Mouse (Mus musculus) midbrain, embryonic 16.5 days (tissue): ENCODE data around the gene Snx33. TPM values are rescaled to one million over a fixed set of nuclear protein-coding genes. Genes with fewer than 3 reads are reported as not detected.

Source experiments
- ATAC-seq: fragments of 200-750 bp; cut with Nextera tagmentation; 2 replicates; pipeline ENCODE4 v1.8.0; 2017; ENCODE audit warnings: moderate TSS enrichment
- H3K27ac ChIP-seq: fragments of 300-500 bp; sonication (generic); 2 replicates; pipeline ENCODE4 v1.5.1; 2014; ENCODE audit warnings: mild to moderate bottlenecking, low read length, mixed read lengths
- H3K27me3 ChIP-seq: fragments of 300-500 bp; sonication (generic); 2 replicates; pipeline ENCODE4 v1.6.1; 2014; ENCODE audit warnings: low read depth, low read length, mixed read lengths; ENCODE audit not compliant: control insufficient read depth, insufficient read depth
- H3K36me3 ChIP-seq: fragments of 300-500 bp; sonication (generic); 2 replicates; pipeline ENCODE4 v1.6.1; 2014; ENCODE audit warnings: mild to moderate bottlenecking, low read length, moderate library complexity, mixed read lengths; ENCODE audit not compliant: control insufficient read depth, insufficient read depth
- H3K4me1 ChIP-seq: fragments of 300-500 bp; sonication (generic); 2 replicates; pipeline ENCODE4 v1.6.1; 2014; ENCODE audit warnings: mild to moderate bottlenecking, low read length, mixed read lengths; ENCODE audit not compliant: control insufficient read depth, insufficient read depth
- H3K4me2 ChIP-seq: fragments of 300-500 bp; sonication (generic); 2 replicates; pipeline ENCODE4 v1.6.1; 2014; ENCODE audit warnings: mild to moderate bottlenecking, low read length, mixed read lengths
- H3K4me3 ChIP-seq: fragments of 300-500 bp; sonication (generic); 2 replicates; pipeline ENCODE4 v1.5.1; 2014; ENCODE audit warnings: low read depth, mild to moderate bottlenecking, low read length, moderate library complexity, mixed read lengths
- H3K9ac ChIP-seq: fragments of 300-500 bp; sonication (generic); 2 replicates; pipeline ENCODE4 v1.6.1; 2014; ENCODE audit warnings: low read depth, low read length, mixed read lengths
- H3K9me3 ChIP-seq: fragments of 300-500 bp; sonication (generic); replicated peaks from 2 replicates; pipeline ENCODE4 v1.6.1; 2014; ENCODE audit warnings: mild to moderate bottlenecking, low read length, mixed read lengths; ENCODE audit not compliant: control insufficient read depth, poor library complexity, severe bottlenecking
- WGBS: fragments of 180-500 bp; shearing (Covaris S2); extraction: QIAGEN DNeasy Blood & Tissue Kit; methylation state at CpG from one replicate; pipeline ENCODE4 v1.1.7; 2014; 5-methylcytosine and 5-hydroxymethylcytosine counted together
- polyA plus RNA-seq: library from polyadenylated mRNA; unstranded; fragments of >200 nt; fragmentation: Nextera tagmentation; extraction: Ambion mirVana; gene quantifications from 2 replicates; pipeline ENCODE4 v1.2.1, GENCODE M21; 2015

The Snx33 gene
- polyA plus RNA-seq, 1 experiment from 2014 or later = 2.7 TPM

DNA sequence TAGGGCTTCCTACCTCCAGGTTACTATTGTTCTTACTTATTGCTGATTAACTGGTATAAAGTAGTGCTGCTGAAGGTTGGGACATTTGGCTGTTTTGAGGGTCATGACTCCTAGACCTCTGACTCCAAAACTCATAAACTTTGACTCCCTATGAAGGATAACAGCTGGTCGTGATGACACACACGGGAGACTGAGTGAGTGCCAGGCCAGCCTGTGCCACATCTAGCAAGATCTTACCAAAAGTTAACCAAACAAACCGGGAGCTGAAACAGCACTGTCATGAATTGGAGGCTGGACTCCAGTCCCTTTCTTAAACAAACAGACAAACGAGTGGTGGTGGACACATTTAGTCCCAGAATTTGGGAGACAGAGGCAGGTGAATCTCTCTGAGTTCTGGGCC, 1.3 kb upstream of the Snx33 start:
- peaks cover 12% of the 10 kb centered on the region for H3K4me1 ChIP-seq
- H3K27ac ChIP-seq = no peak overlapping the region
- H3K27me3 ChIP-seq = peaks cover 11% of the 10 kb centered on the region
- H3K4me3 ChIP-seq = no peak overlapping the region
- H3K9me3 ChIP-seq = no peaks in the 10 kb centered on the region
- no peaks in the 10 kb centered on the region for H3K36me3 ChIP-seq
- 73% methylated on average over 4 of the region's 4 CpGs for WGBS
- H3K9ac ChIP-seq = no peak overlapping the region
- no peak overlapping the region for H3K4me2 ChIP-seq
- ATAC-seq = no peak

DNA sequence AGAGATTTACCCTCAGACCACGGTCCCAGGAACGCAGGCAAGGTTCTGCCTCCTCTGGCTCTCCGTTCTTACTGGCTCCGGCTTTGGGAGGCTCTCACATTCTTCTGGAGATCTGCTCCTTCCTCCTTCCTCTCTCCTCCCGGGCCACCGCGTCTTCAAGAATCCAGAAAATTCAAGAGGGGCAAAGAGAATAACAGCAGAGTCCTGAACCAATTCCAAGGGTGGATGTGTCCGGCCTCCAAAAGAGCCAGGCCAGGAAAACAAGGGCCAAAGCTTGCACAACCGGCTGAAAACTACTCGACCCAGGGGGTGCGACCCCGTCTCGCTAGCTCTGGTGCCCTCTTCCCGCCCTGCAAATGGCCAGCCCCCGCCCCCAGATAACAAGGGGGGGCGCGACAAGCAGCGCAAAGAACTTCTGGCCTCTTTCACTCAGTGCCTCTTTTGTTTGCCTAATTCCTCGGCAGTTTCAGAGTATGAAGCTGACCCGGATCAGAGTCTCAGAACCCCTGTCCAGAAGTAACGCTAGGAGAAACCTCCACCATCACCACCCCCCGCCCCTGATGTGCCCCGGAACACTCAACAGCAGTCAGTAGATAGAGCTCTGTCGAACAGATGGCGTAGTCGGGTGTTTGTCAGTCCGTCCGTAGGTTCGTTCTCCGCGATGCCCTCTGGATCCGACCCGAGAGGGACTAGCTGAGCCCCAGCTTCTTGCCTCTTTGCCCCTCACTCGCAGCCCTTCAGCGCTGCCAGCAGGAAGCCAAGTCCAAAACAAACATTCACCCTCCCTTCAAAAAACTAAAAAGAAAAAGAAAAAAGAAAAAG, 769 bp downstream of the Snx33 start:
- H3K36me3 ChIP-seq = no peaks in the 10 kb centered on the region
- ATAC-seq = 0 out of 2 replicates have a peak, but pooled peaks have one; percentile 20
- no peaks in the 10 kb centered on the region for H3K9me3 ChIP-seq
- under 1% methylated on average over 35 of the region's 35 CpGs for WGBS
- peak overlapping the region; percentile 97 for H3K4me2 ChIP-seq
- peak overlapping the region; percentile 65 for H3K9ac ChIP-seq
- peak overlapping the region; percentile 63 for H3K27ac ChIP-seq
- H3K27me3 ChIP-seq = peaks cover 11% of the 10 kb centered on the region
- H3K4me3 ChIP-seq = peak overlapping the region; percentile 63
- H3K4me1 ChIP-seq = peaks cover 17% of the 10 kb centered on the region

DNA sequence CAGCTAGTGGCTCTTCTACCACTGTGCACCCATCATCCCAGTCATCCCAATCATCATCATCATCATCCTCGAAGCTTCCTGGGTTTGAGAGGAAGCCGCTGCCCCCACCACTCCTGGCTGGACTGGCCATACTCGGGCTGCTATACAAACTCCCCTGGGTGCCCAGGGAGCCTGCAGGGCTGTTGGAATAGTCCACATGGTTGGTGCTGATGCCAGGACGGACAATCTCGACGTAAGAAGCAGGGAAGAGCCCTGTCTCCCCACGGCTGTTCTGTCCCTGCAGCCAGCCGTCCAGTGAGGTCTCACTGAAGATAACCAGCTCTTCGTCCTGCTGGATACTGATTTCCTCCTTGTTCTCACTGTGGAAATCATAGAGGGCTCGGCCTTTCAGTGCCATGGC, 1.8 kb downstream of the Snx33 start:
- no peak overlapping the region for H3K9ac ChIP-seq
- H3K36me3 ChIP-seq = no peaks in the 10 kb centered on the region
- no peaks in the 10 kb centered on the region for H3K9me3 ChIP-seq
- peak overlapping the region; percentile 97 for H3K4me2 ChIP-seq
- peaks cover 17% of the 10 kb centered on the region for H3K4me1 ChIP-seq
- no peak overlapping the region for H3K4me3 ChIP-seq
- no peak for ATAC-seq
- no peak overlapping the region for H3K27ac ChIP-seq
- WGBS = 80% methylated on average over 10 of the region's 10 CpGs
- peaks cover 11% of the 10 kb centered on the region for H3K27me3 ChIP-seq

DNA sequence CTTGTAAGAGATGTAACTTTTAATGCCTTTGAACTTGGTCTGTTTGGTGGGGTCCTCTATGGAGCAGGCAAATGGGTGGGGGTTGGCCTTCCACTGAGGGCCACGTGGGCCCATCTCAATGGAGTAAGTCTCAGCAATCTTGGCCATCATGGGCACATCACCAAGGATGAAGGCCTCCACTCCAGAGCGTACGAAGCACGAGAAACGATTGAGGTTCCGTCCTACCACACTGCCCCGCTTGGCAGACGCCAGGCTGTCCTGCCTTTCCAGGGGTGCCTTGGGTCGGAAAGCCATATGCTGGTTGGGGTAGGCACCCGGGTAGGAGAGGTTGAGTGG, 2.2 kb downstream of the Snx33 start:
- no peaks in the 10 kb centered on the region for H3K36me3 ChIP-seq
- ATAC-seq = no peak
- H3K27ac ChIP-seq = no peak overlapping the region
- WGBS = 97% methylated on average over 10 of the region's 10 CpGs
- peaks cover 17% of the 10 kb centered on the region for H3K4me1 ChIP-seq
- no peak overlapping the region for H3K4me3 ChIP-seq
- peaks cover 11% of the 10 kb centered on the region for H3K27me3 ChIP-seq
- no peak overlapping the region for H3K9ac ChIP-seq
- H3K4me2 ChIP-seq = peak overlapping the region; percentile 97; the same call in 1 of the 2 replicates
- H3K9me3 ChIP-seq = no peaks in the 10 kb centered on the region

DNA sequence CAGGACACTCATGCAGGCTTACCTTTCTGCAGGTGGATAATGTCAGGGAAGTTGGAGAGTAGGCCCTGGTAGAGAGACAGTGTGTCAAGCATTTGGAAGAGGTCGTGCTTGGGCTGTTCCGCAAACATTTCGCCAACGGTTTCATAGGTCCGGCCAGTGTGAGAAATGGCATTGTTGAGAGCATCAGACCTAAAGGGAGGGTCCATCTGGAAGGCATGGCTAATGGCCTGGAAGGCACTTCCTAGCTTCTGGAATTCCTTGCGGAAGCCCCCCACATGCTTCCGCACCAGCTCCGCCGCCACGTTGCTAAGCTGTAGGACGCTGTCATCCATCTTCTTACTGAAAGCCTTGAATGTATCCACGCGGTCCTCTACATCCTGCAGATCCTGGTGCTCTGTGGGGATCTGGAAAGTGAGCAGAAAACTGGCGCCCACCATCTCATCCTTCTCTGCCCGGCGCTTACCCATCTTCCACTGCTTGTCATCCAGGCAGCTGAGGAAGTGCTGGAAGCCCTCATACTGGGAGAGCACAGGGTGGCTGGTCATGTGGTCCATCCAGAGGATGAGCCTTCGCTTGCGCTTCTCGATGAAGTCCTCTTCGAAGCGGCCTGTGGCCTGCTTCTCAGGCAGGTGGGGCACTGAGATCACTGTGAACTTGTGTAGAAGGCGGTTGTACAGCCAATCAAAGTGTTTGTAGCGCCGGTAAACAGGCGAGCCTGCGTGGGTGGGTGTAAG, 2.7 kb downstream of the Snx33 start:
- 90% methylated on average over 26 of the region's 26 CpGs for WGBS
- peaks cover 17% of the 10 kb centered on the region for H3K4me1 ChIP-seq

DNA sequence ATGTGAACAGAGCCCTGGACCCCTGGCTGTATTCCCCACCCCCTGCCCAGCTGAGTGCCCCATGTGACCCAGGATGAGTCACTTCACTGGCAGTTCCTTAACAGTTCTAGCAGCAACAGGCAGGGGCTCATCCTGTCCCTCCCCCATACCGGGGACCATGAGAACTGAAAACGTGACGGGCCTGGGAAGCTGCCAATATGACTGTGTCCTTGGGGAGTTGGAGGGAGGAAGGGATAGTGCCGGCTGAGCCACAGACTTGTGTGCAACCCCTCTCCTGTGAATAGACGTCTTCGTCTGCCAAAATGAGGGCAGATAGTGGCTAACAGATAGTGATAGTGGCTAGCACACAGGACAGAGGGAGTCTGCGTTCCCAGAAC, 3.5 kb downstream of the Snx33 start:
- peak overlapping the region; percentile 35 for H3K4me2 ChIP-seq
- no peak overlapping the region for H3K27ac ChIP-seq
- H3K36me3 ChIP-seq = no peaks in the 10 kb centered on the region
- no peaks in the 10 kb centered on the region for H3K9me3 ChIP-seq
- ATAC-seq = no peak
- peaks cover 2% of the 10 kb centered on the region; the same call in 1 of the 2 replicates for H3K27me3 ChIP-seq
- 30% methylated on average over 7 of the region's 7 CpGs for WGBS
- 0 out of 2 replicates have a peak overlapping the region, but pooled peaks have one; percentile 34 for H3K9ac ChIP-seq
- H3K4me3 ChIP-seq = peak overlapping the region; percentile 4; the same call in 1 of the 2 replicates
- peaks cover 17% of the 10 kb centered on the region for H3K4me1 ChIP-seq

More for the DNA sequence above, 2.7 kb downstream of the Snx33 start:
- no peak for ATAC-seq
- no peak overlapping the region for H3K27ac ChIP-seq
- peaks cover 8% of the 10 kb centered on the region for H3K27me3 ChIP-seq
- peak overlapping the region; percentile 35 for H3K4me2 ChIP-seq
- H3K9ac ChIP-seq = no peak overlapping the region
- no peak overlapping the region for H3K4me3 ChIP-seq
- no peaks in the 10 kb centered on the region for H3K9me3 ChIP-seq
- H3K36me3 ChIP-seq = no peaks in the 10 kb centered on the region

DNA sequence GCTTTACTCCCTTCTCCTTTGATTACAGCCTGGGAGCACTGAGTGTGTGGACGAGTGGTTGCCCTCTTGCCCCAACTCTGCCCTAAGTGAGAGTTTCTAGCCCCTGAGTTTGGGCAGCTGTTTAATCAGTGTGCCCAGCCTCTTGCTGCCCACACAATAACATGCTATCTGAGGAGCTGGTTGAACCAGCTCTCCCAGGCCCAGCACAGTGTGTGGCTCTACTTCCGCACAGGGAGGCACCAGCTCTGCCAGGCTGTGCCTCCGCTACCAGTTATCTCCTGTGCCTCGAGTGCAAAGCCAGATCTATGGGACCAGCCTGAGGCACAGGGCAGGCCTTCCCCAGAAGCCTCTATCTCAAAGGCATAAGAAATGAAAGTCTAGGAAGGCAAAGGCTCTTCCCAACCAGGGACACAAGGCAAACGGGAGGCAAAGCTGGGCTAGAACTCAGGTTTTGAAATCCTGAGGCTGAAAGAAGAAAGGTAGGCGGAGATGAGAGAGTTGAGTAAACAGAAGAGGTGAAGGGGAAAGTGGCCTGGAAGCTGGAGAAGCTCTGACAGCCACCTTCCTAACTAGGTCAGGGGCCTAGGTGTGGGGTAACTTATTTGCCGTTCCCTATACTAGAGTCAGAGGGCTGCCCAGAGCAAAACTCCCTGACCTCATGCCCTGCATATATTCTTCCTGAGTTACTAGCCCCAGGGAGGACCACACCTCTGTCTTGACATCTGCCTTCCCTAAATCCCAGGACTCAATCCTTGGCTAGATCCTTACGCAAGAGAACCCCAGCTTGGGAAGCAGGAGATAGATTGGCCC, 4.1 kb downstream of the Snx33 start:
- Histone ChIP-seq H3K27ac (no peak overlapping the region), H3K9ac (0 out of 2 replicates have a peak overlapping the region, but pooled peaks have one; percentile 34), H3K4me3 (peak overlapping the region; percentile 4), H3K27me3 (no peaks in the 10 kb centered on the region), H3K4me1 (peaks cover 17% of the 10 kb centered on the region), H3K36me3 (no peaks in the 10 kb centered on the region), H3K9me3 (no peaks in the 10 kb centered on the region), H3K4me2 (peak overlapping the region; percentile 35)
- 73% methylated on average over 8 of the region's 8 CpGs for WGBS
- no peak for ATAC-seq

DNA sequence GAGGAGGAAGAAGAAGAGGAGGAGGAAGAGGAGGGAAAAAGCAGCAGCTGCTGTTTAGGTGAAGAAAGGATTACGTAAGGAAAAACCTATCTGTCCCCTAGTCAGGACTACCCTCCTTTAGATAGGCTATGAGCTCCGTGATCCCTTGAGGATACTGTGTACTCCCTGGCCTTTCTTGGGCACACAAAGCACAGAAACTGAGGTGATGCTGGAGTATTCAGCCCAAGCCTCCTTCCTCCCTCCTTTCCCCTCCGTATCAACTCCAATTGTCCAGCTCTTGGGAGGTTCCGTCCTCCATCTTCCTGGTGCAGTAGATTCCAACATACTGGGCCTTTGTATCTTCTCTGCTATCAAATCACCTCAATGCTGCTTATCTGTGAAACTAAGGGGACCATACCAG, 5.4 kb downstream of the Snx33 start:
- Histone ChIP-seq H3K4me2 (no peak overlapping the region), H3K27me3 (no peaks in the 10 kb centered on the region), H3K9me3 (no peaks in the 10 kb centered on the region), H3K27ac (no peak overlapping the region), H3K4me1 (peaks cover 13% of the 10 kb centered on the region; the same call in 1 of the 2 replicates), H3K4me3 (no peak overlapping the region), H3K36me3 (no peaks in the 10 kb centered on the region), H3K9ac (no peak overlapping the region)
- 95% methylated on average over 4 of the region's 4 CpGs for WGBS
- ATAC-seq = no peak
